Mouse (Mus musculus) retina, adult 2 months (tissue): Measurements from ENCODE around the gene Sh3gl1.
"Not testable (repeated sequence)": the region's sequence is repeated elsewhere in the genome, so short reads cannot be mapped to it uniquely, and the experiment has no call there.

ENCODE experiments used
- DNase-seq: peaks from one replicate; pipeline ENCODE4 v3.0.0-alpha.2; 2012; ENCODE audit warnings: low read depth, low spot score

The Sh3gl1 gene

GRCm38 (mm10) chr17:56036176-56036900 is at the start of gene Sh3gl1:
Sh3gl1 (minus strand) TSS chr17:56036635.
- peak; percentile 99 for DNase-seq

- no peak for DNase-seq
Measured at GRCm38 (mm10) chr17:56080781-56081585, 44.5 kb upstream of the Sh3gl1 start.

GRCm38 (mm10) chr17:56079921-56080320 is 43.5 kb upstream of the Sh3gl1 start:
- no peak for DNase-seq

- DNase-seq, result peak; percentile 100
Measured at GRCm38 (mm10) chr17:56078880-56079795, 42.7 kb upstream of the Sh3gl1 start, which contains the start of gene Hdgfl2. Hdgfl2 (plus strand) TSS chr17:56079634.

- not testable (repeated sequence) for DNase-seq
Measured at GRCm38 (mm10) chr17:56078361-56078760, 41.9 kb upstream of the Sh3gl1 start.

GRCm38 (mm10) chr17:56077523-56077922 is 41.1 kb upstream of the Sh3gl1 start:
- no peak for DNase-seq

- DNase-seq, result peak; percentile 88
Measured at GRCm38 (mm10) chr17:56074827-56075208, 38.4 kb upstream of the Sh3gl1 start, which contains the start of gene Ubxn6. Ubxn6 (minus strand) TSS chr17:56075028.

GRCm38 (mm10) chr17:56074097-56074826 is 37.8 kb upstream of the Sh3gl1 start:
- DNase-seq, result peak; percentile 48

- DNase-seq, result no peak
Measured at GRCm38 (mm10) chr17:56072243-56072642, 35.8 kb upstream of the Sh3gl1 start.

GRCm38 (mm10) chr17:56071126-56071525 is 34.7 kb upstream of the Sh3gl1 start:
- no peak for DNase-seq

GRCm38 (mm10) chr17:56069066-56069465 is 32.6 kb upstream of the Sh3gl1 start:
- DNase-seq, result no peak

GRCm38 (mm10) chr17:56066451-56066850 is 30.0 kb upstream of the Sh3gl1 start:
- DNase-seq, result no peak

- DNase-seq, result not testable (repeated sequence)
Measured at GRCm38 (mm10) chr17:56065715-56066114, 29.3 kb upstream of the Sh3gl1 start.

GRCm38 (mm10) chr17:56062081-56062480 is 25.6 kb upstream of the Sh3gl1 start:
- no peak for DNase-seq

GRCm38 (mm10) chr17:56057381-56058120 is 21.1 kb upstream of the Sh3gl1 start:
- DNase-seq, result no peak

GRCm38 (mm10) chr17:56055945-56056678 is 19.7 kb upstream of the Sh3gl1 start:
- no peak for DNase-seq

- DNase-seq, result no peak
Measured at GRCm38 (mm10) chr17:56054938-56055337, 18.5 kb upstream of the Sh3gl1 start.

- no peak for DNase-seq
Measured at GRCm38 (mm10) chr17:56051369-56051768, 14.9 kb upstream of the Sh3gl1 start.

GRCm38 (mm10) chr17:56040857-56041163 is 4.4 kb upstream of the Sh3gl1 start:
- DNase-seq, result no peak
